Mouse (Mus musculus): Measurements from ENCODE around the gene Atad5. TPM values are rescaled to one million over a fixed set of nuclear protein-coding genes. Genes with fewer than 3 reads are reported as not detected.
A peak's percentile ranks its signal among the peaks of the same experiment; 100 is the strongest.
"Not testable (repeated sequence)": the region's sequence is repeated elsewhere in the genome, so short reads cannot be mapped to it uniquely, and the experiment has no call there.

The Atad5 gene
- 0.75 and 0.79 TPM in 2 replicates for polyA plus RNA-seq (2012; ENCODE audit: insufficient read depth, insufficient read length, missing spikeins)

- H3K27ac ChIP-seq (replicated peaks; ENCODE audit: low read depth, low read length): no peak within 1 kb of the TSS
- H3K4me1 ChIP-seq (ENCODE audit: control insufficient read depth, insufficient read depth, insufficient read length, low read length): peaks cover 3% of the 10 kb centered on the region; the same call in 1 of the 2 replicates
- peak within 1 kb of the TSS; percentile 97 for H3K4me3 ChIP-seq (ENCODE audit: insufficient read depth, low read depth, low read length)
Observed at GRCm38 (mm10) chr11:80088917-80089816, at the start of gene Atad5. TSS of gene Atad5 (plus strand) at chr11:80089400.

- Histone ChIP-seq H3K27ac (replicated peaks; ENCODE audit: low read depth, low read length) (no peak overlapping the region), H3K4me3 (ENCODE audit: insufficient read depth, low read depth, low read length) (no peak overlapping the region), H3K4me1 (ENCODE audit: control insufficient read depth, insufficient read depth, insufficient read length, low read length) (no peaks in the 10 kb centered on the region)
Observed at GRCm38 (mm10) chr11:80042615-80043418, 46.4 kb upstream of the Atad5 start.

GRCm38 (mm10) chr11:80043419-80043817 is 45.8 kb upstream of the Atad5 start:
- no peak overlapping the region for H3K27ac ChIP-seq (replicated peaks; ENCODE audit: low read depth, low read length)

GRCm38 (mm10) chr11:80046856-80047255 is 42.3 kb upstream of the Atad5 start:
- no peak overlapping the region for H3K4me3 ChIP-seq (ENCODE audit: insufficient read depth, low read depth, low read length)
- no peaks in the 10 kb centered on the region for H3K4me1 ChIP-seq (ENCODE audit: control insufficient read depth, insufficient read depth, insufficient read length, low read length)
- H3K27ac ChIP-seq (replicated peaks; ENCODE audit: low read depth, low read length): no peak overlapping the region

More at GRCm38 (mm10) chr11:80043419-80043817, 45.8 kb upstream of the Atad5 start:
- Histone ChIP-seq H3K4me3 (ENCODE audit: insufficient read depth, low read depth, low read length) (no peak overlapping the region), H3K4me1 (ENCODE audit: control insufficient read depth, insufficient read depth, insufficient read length, low read length) (no peaks in the 10 kb centered on the region)

GRCm38 (mm10) chr11:80050088-80050487 is 39.1 kb upstream of the Atad5 start:
- H3K27ac ChIP-seq (replicated peaks; ENCODE audit: low read depth, low read length): no peak overlapping the region
- no peaks in the 10 kb centered on the region for H3K4me1 ChIP-seq (ENCODE audit: control insufficient read depth, insufficient read depth, insufficient read length, low read length)

GRCm38 (mm10) chr11:80052456-80052855 is 36.7 kb upstream of the Atad5 start:
- no peaks in the 10 kb centered on the region for H3K4me1 ChIP-seq (ENCODE audit: control insufficient read depth, insufficient read depth, insufficient read length, low read length)
- no peak overlapping the region for H3K4me3 ChIP-seq (ENCODE audit: insufficient read depth, low read depth, low read length)
- H3K27ac ChIP-seq (replicated peaks; ENCODE audit: low read depth, low read length): no peak overlapping the region

More at GRCm38 (mm10) chr11:80050088-80050487, 39.1 kb upstream of the Atad5 start:
- no peak overlapping the region for H3K4me3 ChIP-seq (ENCODE audit: insufficient read depth, low read depth, low read length)

- no peaks in the 10 kb centered on the region for H3K4me1 ChIP-seq (ENCODE audit: control insufficient read depth, insufficient read depth, insufficient read length, low read length)
- no peak overlapping the region for H3K27ac ChIP-seq (replicated peaks; ENCODE audit: low read depth, low read length)
- no peak overlapping the region for H3K4me3 ChIP-seq (ENCODE audit: insufficient read depth, low read depth, low read length)
Observed at GRCm38 (mm10) chr11:80053171-80053570, 36.0 kb upstream of the Atad5 start.

- Histone ChIP-seq H3K4me3 (ENCODE audit: insufficient read depth, low read depth, low read length) (no peak overlapping the region), H3K27ac (replicated peaks; ENCODE audit: low read depth, low read length) (no peak overlapping the region), H3K4me1 (ENCODE audit: control insufficient read depth, insufficient read depth, insufficient read length, low read length) (no peaks in the 10 kb centered on the region)
Observed at GRCm38 (mm10) chr11:80054659-80055058, 34.5 kb upstream of the Atad5 start.

- H3K4me3 ChIP-seq (ENCODE audit: insufficient read depth, low read depth, low read length): no peak overlapping the region
- no peak overlapping the region for H3K27ac ChIP-seq (replicated peaks; ENCODE audit: low read depth, low read length)
- no peaks in the 10 kb centered on the region for H3K4me1 ChIP-seq (ENCODE audit: control insufficient read depth, insufficient read depth, insufficient read length, low read length)
Observed at GRCm38 (mm10) chr11:80056141-80056540, 33.1 kb upstream of the Atad5 start.

- H3K27ac ChIP-seq (replicated peaks; ENCODE audit: low read depth, low read length): peak overlapping the region; percentile 3
- H3K4me1 ChIP-seq (ENCODE audit: control insufficient read depth, insufficient read depth, insufficient read length, low read length): no peaks in the 10 kb centered on the region
- H3K4me3 ChIP-seq (ENCODE audit: insufficient read depth, low read depth, low read length): no peak overlapping the region
Observed at GRCm38 (mm10) chr11:80062159-80062558, 27.0 kb upstream of the Atad5 start.

- not testable (repeated sequence) for H3K27ac ChIP-seq (replicated peaks; ENCODE audit: low read depth, low read length); H3K4me1 ChIP-seq (ENCODE audit: control insufficient read depth, insufficient read depth, insufficient read length, low read length); H3K4me3 ChIP-seq (ENCODE audit: insufficient read depth, low read depth, low read length)
Observed at GRCm38 (mm10) chr11:80066373-80066772, 22.8 kb upstream of the Atad5 start.

GRCm38 (mm10) chr11:80067558-80067957 is 21.6 kb upstream of the Atad5 start:
- Histone ChIP-seq H3K27ac (replicated peaks; ENCODE audit: low read depth, low read length) (no peak overlapping the region), H3K4me1 (ENCODE audit: control insufficient read depth, insufficient read depth, insufficient read length, low read length) (no peaks in the 10 kb centered on the region; the same call in 1 of the 2 replicates), H3K4me3 (ENCODE audit: insufficient read depth, low read depth, low read length) (no peak overlapping the region)

- H3K4me3 ChIP-seq (ENCODE audit: insufficient read depth, low read depth, low read length): no peak overlapping the region
- no peak overlapping the region for H3K27ac ChIP-seq (replicated peaks; ENCODE audit: low read depth, low read length)
- no peaks in the 10 kb centered on the region; the same call in 1 of the 2 replicates for H3K4me1 ChIP-seq (ENCODE audit: control insufficient read depth, insufficient read depth, insufficient read length, low read length)
Observed at GRCm38 (mm10) chr11:80069815-80070214, 19.4 kb upstream of the Atad5 start.

GRCm38 (mm10) chr11:80071039-80071438 is 18.2 kb upstream of the Atad5 start:
- Histone ChIP-seq H3K4me3 (ENCODE audit: insufficient read depth, low read depth, low read length) (no peak overlapping the region), H3K4me1 (ENCODE audit: control insufficient read depth, insufficient read depth, insufficient read length, low read length) (no peaks in the 10 kb centered on the region; the same call in 1 of the 2 replicates), H3K27ac (replicated peaks; ENCODE audit: low read depth, low read length) (no peak overlapping the region)

- H3K27ac ChIP-seq (replicated peaks; ENCODE audit: low read depth, low read length): no peak overlapping the region
- H3K4me3 ChIP-seq (ENCODE audit: insufficient read depth, low read depth, low read length): no peak overlapping the region
Observed at GRCm38 (mm10) chr11:80072365-80072764, 16.8 kb upstream of the Atad5 start.

More at GRCm38 (mm10) chr11:80072365-80072764, 16.8 kb upstream of the Atad5 start:
- H3K4me1 ChIP-seq (ENCODE audit: control insufficient read depth, insufficient read depth, insufficient read length, low read length): no peaks in the 10 kb centered on the region; the same call in 1 of the 2 replicates
